Mouse (Mus musculus) neutrophil, adult 83 days (primary cell): Measurements from ENCODE around the gene Olfr1330. TPM values are rescaled to one million over a fixed set of nuclear protein-coding genes. Genes with fewer than 3 reads are reported as not detected.

ENCODE experiments used
- total RNA-seq, 2 experiments: library from RNA; stranded (reverse); gene quantifications; one replicate each; pipeline ENCODE4 v1.2.4; 2023

Olfr1330 gene
- not detected for total RNA-seq

DNA sequence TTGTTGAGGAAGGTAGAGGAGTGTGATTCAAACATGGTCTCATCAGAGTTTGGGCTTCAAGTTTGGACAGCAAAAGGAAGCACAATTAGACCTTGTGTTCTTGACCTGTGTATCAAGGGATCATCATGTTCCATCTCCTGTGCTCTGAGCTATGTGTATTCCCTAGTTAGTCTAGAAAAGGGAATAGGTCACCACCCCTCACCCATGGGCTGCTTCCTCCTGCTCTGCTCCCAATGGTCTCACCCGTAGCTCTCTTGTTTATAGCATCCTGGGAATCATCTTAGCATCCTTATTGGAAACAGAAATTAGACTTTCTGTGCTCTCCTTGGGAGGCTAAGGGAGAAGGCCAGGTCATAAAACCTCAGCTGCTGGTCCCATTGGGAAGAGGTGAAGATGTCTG lies at the start of gene Olfr1330:
Gene Olfr1330, plus strand, starts transcription at position 301 of the 400 bp plus-strand sequence.

DNA sequence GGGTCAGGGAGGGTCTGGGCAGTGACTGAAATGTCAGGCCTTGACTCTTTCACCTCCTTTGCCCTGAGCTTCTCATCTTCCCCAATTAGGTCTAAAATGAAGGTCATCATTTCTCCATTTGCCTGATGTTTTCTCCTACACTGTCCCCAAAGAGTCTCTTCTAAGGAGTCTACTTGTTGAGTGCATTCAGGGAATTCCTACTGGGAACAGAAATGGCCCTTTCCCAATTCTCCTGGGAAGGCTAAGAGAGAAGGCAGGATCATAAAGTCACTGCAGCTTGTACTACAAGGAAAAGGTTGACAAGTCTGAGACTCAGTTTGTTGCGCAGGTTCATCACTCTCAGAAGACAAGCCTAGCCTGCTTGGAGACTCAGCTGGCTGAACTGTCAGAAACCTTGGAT lies 24.0 kb upstream of the Olfr1330 start, which contains the start of gene Olfr1331:
Gene Olfr1331, plus strand, starts transcription at position 301 of the 400 bp plus-strand sequence.

DNA sequence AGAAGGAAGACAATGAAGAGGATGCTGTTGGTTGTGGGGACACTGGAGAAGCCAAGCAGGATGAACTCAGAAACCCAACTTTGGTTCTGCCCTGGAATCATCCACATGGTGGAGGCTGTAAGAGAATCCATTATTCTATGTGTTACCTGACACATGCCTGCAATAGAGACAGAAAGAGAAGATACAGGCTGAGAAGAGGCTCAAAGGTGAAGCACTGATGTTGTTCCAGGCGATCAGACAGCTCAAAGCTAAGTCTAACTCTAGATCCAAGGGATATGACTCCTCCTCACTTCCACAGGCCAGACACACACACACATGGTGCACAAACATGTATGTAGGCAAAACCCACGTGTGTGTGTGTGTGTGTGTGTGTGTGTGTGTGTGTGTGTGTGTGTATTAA lies 29.0 kb downstream of the Olfr1330 start, which contains the start of gene Olfr1329:
Gene Olfr1329, minus strand, starts transcription at position 101 of the 400 bp plus-strand sequence.

DNA sequence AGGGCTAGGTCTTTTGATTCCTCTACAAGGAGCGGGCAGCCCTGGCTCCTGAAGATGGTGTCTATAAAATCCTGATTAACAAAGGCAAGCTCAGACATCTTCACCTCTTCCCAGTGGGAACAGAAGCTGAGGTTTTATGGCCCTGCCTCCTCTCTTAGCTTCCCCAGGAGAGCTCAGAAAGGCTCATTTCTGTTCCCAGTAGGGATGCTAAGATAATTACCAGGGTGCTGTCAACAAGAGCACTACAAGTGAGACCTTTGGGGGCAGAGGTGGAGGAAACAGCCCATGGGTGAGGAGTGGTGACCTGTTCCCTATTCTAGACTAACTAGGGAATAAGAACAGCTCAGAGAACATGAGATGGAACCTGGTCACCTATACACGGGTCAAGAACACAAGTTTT lies 50.1 kb downstream of the Olfr1330 start, which contains the start of gene Olfr1328:
Gene Olfr1328, minus strand, starts transcription at position 101 of the 400 bp plus-strand sequence.

Other genes with a start within 250 kb of the Olfr1330 start
- gene Olfr62, start 229.6 kb upstream of the Olfr1330 start, total RNA-seq: not detected
- not detected for gene Olfr1342, start 195.8 kb upstream of the Olfr1330 start, total RNA-seq
- gene Olfr1341, start 185.1 kb upstream of the Olfr1330 start, total RNA-seq: not detected
- not detected for gene Olfr1340, start 168.5 kb upstream of the Olfr1330 start, total RNA-seq
- not detected for gene Olfr1339, start 156.4 kb upstream of the Olfr1330 start, total RNA-seq
- not detected for gene Olfr1338, start 129.9 kb upstream of the Olfr1330 start, total RNA-seq
- gene Olfr1337, start 106.0 kb upstream of the Olfr1330 start, total RNA-seq: not detected
- not detected for gene Olfr1335, start 78.7 kb upstream of the Olfr1330 start, total RNA-seq
- gene Olfr1333, start 52.3 kb upstream of the Olfr1330 start, total RNA-seq: not detected
- not detected for gene Olfr1331, start 23.9 kb upstream of the Olfr1330 start, total RNA-seq
- not detected for gene Olfr1329, start 28.9 kb downstream of the Olfr1330 start, total RNA-seq
- not detected for gene Olfr1328, start 50.0 kb downstream of the Olfr1330 start, total RNA-seq
- gene Lao1, start 73.0 kb downstream of the Olfr1330 start, total RNA-seq: not detected
- gene Slc2a1, start 220.1 kb downstream of the Olfr1330 start, total RNA-seq: 10 to 100 TPM; 16.5 to 24.6 TPM